Mouse (Mus musculus): ENCODE results near the gene Dapk1.

- no peak for TF ChIP-seq CTCF (IDR thresholded peaks at IDR 0.05; ENCODE audit: low read depth, low read length)
- no peak for TF ChIP-seq POLR2A (IDR thresholded peaks at IDR 0.05; ENCODE audit: insufficient read depth, low read length)
Observed at GRCm38 (mm10) chr13:60695186-60695980, 93.6 kb downstream of the Dapk1 start.

All from ES-Bruce4 (cell line).